12 mouse cellular contexts compared by ENCODE assay signal in the genomic region with DNA sequence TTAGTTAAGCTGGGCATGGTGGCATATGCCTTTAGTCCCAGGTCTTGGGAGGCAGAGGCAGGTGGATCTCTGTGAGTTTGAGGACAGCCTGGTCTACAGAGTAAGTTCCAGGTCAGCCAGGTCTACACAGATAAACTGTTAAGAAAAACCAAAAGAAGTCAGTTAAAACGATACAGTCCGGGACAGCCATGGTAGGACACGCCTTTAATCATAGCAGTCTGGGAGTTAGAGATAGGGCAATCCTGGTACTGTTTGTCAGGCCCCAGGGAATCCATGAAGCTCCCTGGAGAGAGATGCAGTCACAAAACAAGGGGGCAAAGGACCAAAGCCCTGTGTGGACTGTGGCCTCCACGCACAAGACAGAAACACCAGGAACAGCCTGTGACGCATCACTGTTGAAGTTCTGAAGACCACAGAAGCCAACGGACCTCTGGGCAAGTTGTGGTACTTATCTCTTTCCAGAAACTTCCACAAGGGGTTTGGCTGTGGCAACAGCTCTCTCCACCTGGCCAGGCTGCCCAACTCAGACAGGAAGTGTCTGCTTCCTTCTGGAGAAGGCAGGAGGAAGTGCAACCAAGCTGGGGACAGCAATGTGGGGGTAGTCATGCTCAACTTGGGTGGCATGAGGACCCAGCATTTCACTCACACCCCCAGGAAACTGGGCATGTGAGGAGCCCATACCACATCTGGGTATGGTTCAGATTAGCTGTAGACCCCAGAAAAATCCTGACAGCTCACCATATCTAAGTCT. TPM values are rescaled to one million over a fixed set of nuclear protein-coding genes. Genes with fewer than 3 reads are reported as not detected.
DNase-seq lines count a peak whose midpoint lies in the region; ATAC-seq and TF ChIP-seq lines count a peak whose summit lies in the region.
"Had no signal": no experiment of that assay in that cellular context is flagged by ENCODE, and none has a peak within 500 bp of the region (broad histone marks: within the 10 kb centered on the region; RNA-seq: fewer than 3 reads in every experiment).

No protein-coding gene starts in this region.

- no peaks in the 10 kb centered on the region for H3K27me3 ChIP-seq in spleen, adult 2 months (ENCODE audit: control insufficient read depth, insufficient read depth, low read length)
- H3K27me3 ChIP-seq in liver, embryonic 16.5 days (ENCODE audit: control insufficient read depth, insufficient read depth, low read depth, low read length) = no peaks in the 10 kb centered on the region
- H3K27me3 ChIP-seq in splenic B cell, adult 2 months (ENCODE audit: control insufficient read depth, insufficient read depth, low read length, poor library complexity, severe bottlenecking) = no peaks in the 10 kb centered on the region

- H3K4me3 ChIP-seq in spleen, adult 2 months (ENCODE audit: extremely low read depth, insufficient read depth, insufficient read length) = no peak overlapping the region
- no peak overlapping the region for H3K4me3 ChIP-seq in brown adipose tissue, adult 24 weeks (ENCODE audit: insufficient read depth, low read depth, low read length)
- H3K4me3 ChIP-seq in liver, embryonic 16.5 days (ENCODE audit: low read depth, low read length) = no peak overlapping the region
- H3K4me3 ChIP-seq: hindbrain, embryonic 13.5 days; limb, embryonic 13.5 days; midbrain, embryonic 15.5 days had no signal

- H3K9ac ChIP-seq in liver, embryonic 16.5 days (ENCODE audit: low read depth, low read length) = no peak overlapping the region
- H3K9ac ChIP-seq: hindbrain, embryonic 13.5 days; limb, embryonic 13.5 days; midbrain, embryonic 15.5 days had no signal

- peak overlapping the region; percentile 65 for H3K27ac ChIP-seq in spleen, adult 2 months (ENCODE audit: insufficient read depth, low read length)
- H3K27ac ChIP-seq in brown adipose tissue, adult 24 weeks (replicated peaks; ENCODE audit: low read depth, low read length) = peak overlapping the region; percentile 35
- peak overlapping the region; percentile 18 for H3K27ac ChIP-seq in liver, embryonic 16.5 days (ENCODE audit: low read length)
- H3K27ac ChIP-seq: hindbrain, embryonic 13.5 days; limb, embryonic 13.5 days; midbrain, embryonic 15.5 days had no signal

- H3K4me2 ChIP-seq in liver, embryonic 16.5 days (ENCODE audit: low read depth, low read length) = no peak overlapping the region
- H3K4me2 ChIP-seq: heart, embryonic 11.5 days; hindbrain, embryonic 13.5 days; limb, embryonic 13.5 days; midbrain, embryonic 15.5 days had no signal

- no peak for TF ChIP-seq POLR2A in spleen, adult 2 months (IDR thresholded peaks at IDR 0.05; ENCODE audit: low read depth, low read length)

- WGBS in spleen, adult 2 months = 17% methylated on average over 6 of the region's 6 CpGs
- 7% methylated on average over 6 of the region's 6 CpGs for WGBS in liver, embryonic 16.5 days (ENCODE audit: insufficient replicate concordance)

- ATAC-seq in liver, embryonic 16.5 days (ENCODE audit: low read depth) = peak; percentile 78
- ATAC-seq: midbrain, embryonic 15.5 days had no signal

- H3K36me3 ChIP-seq in spleen, adult 2 months (ENCODE audit: control insufficient read depth, insufficient read depth, low read length) = no peaks in the 10 kb centered on the region
- H3K36me3 ChIP-seq in liver, embryonic 16.5 days (ENCODE audit: control insufficient read depth, insufficient read depth) = no peaks in the 10 kb centered on the region
- no peaks in the 10 kb centered on the region for H3K36me3 ChIP-seq in splenic B cell, adult 2 months (ENCODE audit: control insufficient read depth, insufficient read depth, low read length, poor library complexity, severe bottlenecking)
- H3K36me3 ChIP-seq: hindbrain, embryonic 13.5 days; limb, embryonic 13.5 days; midbrain, embryonic 15.5 days had no signal

- TF ChIP-seq CTCF in spleen, adult 2 months (IDR thresholded peaks at IDR 0.05; ENCODE audit: extremely low read depth, insufficient read depth, insufficient read length, insufficient replicate concordance) = no peak

- peak in 1 of 2 experiments; percentile 49 for DNase-seq in spleen, adult 2 months (ENCODE audit: low read depth in 1 of 2, low spot score in 2 of 2)
- DNase-seq in spleen, adult 18-20 months = no peak
- peak; percentile 73 for DNase-seq in splenic B cell, adult 2 months (ENCODE audit: low read depth, low spot score)
- no peak for DNase-seq in testis, postnatal 14 days (ENCODE audit: low spot score)
- no peak for DNase-seq in thymus, postnatal 4 days
- DNase-seq in gastrocnemius, postnatal 14 days = no peak

- H3K9me3 ChIP-seq in liver, embryonic 16.5 days (replicated peaks; ENCODE audit: control insufficient read depth, low read length) = no peaks in the 10 kb centered on the region
- H3K9me3 ChIP-seq: hindbrain, embryonic 13.5 days; limb, embryonic 13.5 days; midbrain, embryonic 15.5 days had no signal

- peaks cover 37% of the 10 kb centered on the region; the same call in 1 of the 2 replicates for H3K4me1 ChIP-seq in spleen, adult 2 months (ENCODE audit: control insufficient read depth, insufficient read depth, insufficient read length)
- H3K4me1 ChIP-seq in brown adipose tissue, adult 24 weeks (ENCODE audit: control insufficient read depth, insufficient read depth, insufficient read length, low read length) = peaks cover 7% of the 10 kb centered on the region; the same call in 1 of the 2 replicates
- H3K4me1 ChIP-seq in liver, embryonic 16.5 days (ENCODE audit: control insufficient read depth, low read depth, low read length) = peaks cover 39% of the 10 kb centered on the region
- H3K4me1 ChIP-seq: hindbrain, embryonic 13.5 days; limb, embryonic 13.5 days; midbrain, embryonic 15.5 days had no signal

- intact Hi-C loops in gastrocnemius, postnatal 14 days (cut with DNase I; ENCODE audit: low total_unique reads) = no loop called here

RNA-seq across cellular contexts. Expression of a gene that starts 4.6 kb away (rescaled TPM):
- polyA plus RNA-seq in spleen, adult 2 months (2012; rRNA removed) = 14.8 and 15.1 TPM in 2 replicates
- polyA plus RNA-seq in brown adipose tissue, adult 24 weeks (2012; ENCODE audit: insufficient read depth, insufficient read length, missing spikeins) = not detected in 2 replicates
- polyA plus RNA-seq in liver, embryonic 16.5 days (2015; fragmentation: Nextera tagmentation; extraction: Ambion mirVana) = 4.3 and 4.4 TPM in 2 replicates
- total RNA-seq in gastrocnemius, postnatal 14 days (2021) = 1 to 10 TPM in 1 of 2 experiments, under 1 TPM in 1; 0.60 to 1.2 TPM

RNA-seq across cellular contexts. Expression of a gene that starts 19.5 kb away (rescaled TPM):
- polyA plus RNA-seq in spleen, adult 2 months (2012; rRNA removed) = 127 and 168 TPM in 2 replicates
- 0.71 and 0.79 TPM in 2 replicates for polyA plus RNA-seq in brown adipose tissue, adult 24 weeks (2012; ENCODE audit: insufficient read depth, insufficient read length, missing spikeins)
- 4.8 and 5.3 TPM in 2 replicates for polyA plus RNA-seq in liver, embryonic 16.5 days (2015; fragmentation: Nextera tagmentation; extraction: Ambion mirVana)
- total RNA-seq in gastrocnemius, postnatal 14 days (2021) = under 1 TPM; 0.64 to 0.86 TPM

RNA-seq across cellular contexts. Expression of a gene that starts 23.2 kb away (rescaled TPM):
- polyA plus RNA-seq in spleen, adult 2 months (2012; rRNA removed) = 198 and 259 TPM in 2 replicates
- polyA plus RNA-seq in brown adipose tissue, adult 24 weeks (2012; ENCODE audit: insufficient read depth, insufficient read length, missing spikeins) = 13.9 and 17.9 TPM in 2 replicates
- 39.3 and 47.1 TPM in 2 replicates for polyA plus RNA-seq in liver, embryonic 16.5 days (2015; fragmentation: Nextera tagmentation; extraction: Ambion mirVana)
- total RNA-seq in gastrocnemius, postnatal 14 days (2021) = 10 to 100 TPM; 39.1 to 47.3 TPM

RNA-seq across cellular contexts. Expression of a gene that starts 25.6 kb away (rescaled TPM):
- polyA plus RNA-seq in spleen, adult 2 months (2012; rRNA removed) = 33.8 and 38.9 TPM in 2 replicates
- 34.1 and 41.1 TPM in 2 replicates for polyA plus RNA-seq in brown adipose tissue, adult 24 weeks (2012; ENCODE audit: insufficient read depth, insufficient read length, missing spikeins)
- polyA plus RNA-seq in liver, embryonic 16.5 days (2015; fragmentation: Nextera tagmentation; extraction: Ambion mirVana) = 20.0 and 24.3 TPM in 2 replicates
- total RNA-seq in gastrocnemius, postnatal 14 days (2021) = 10 to 100 TPM; 31.6 to 34.6 TPM

RNA-seq across cellular contexts. Expression of a gene that starts 36.9 kb away (rescaled TPM):
- 0.33 and 0.70 TPM in 2 replicates for polyA plus RNA-seq in spleen, adult 2 months (2012; rRNA removed)
- polyA plus RNA-seq in brown adipose tissue, adult 24 weeks (2012; ENCODE audit: insufficient read depth, insufficient read length, missing spikeins) = 0.63 TPM in 1 of 2 replicates, not detected in the other
- 0.05 TPM in 1 of 2 replicates, not detected in the other for polyA plus RNA-seq in liver, embryonic 16.5 days (2015; fragmentation: Nextera tagmentation; extraction: Ambion mirVana)
- total RNA-seq in gastrocnemius, postnatal 14 days (2021) = under 1 TPM; 0.09 to 0.23 TPM

Comparison
In these comparisons a context has a peak if more than half of its experiments do, and no peak if none do; other contexts are left out.
1. RNA of a gene that starts 19.5 kb away (polyA plus RNA-seq): 127 to 168 TPM in spleen, adult 2 months; 4.8 to 5.3 TPM in liver, embryonic 16.5 days and 0.71 to 0.79 TPM in brown adipose tissue, adult 24 weeks; every median in the first group is over 10 times any median in the second.
2. Peak in every context shown above with its lines, with median percentiles within 50 percentile points of each other: H3K27ac ChIP-seq.